25 mouse cellular contexts compared by ENCODE assay signal in genomic region chr12:113244685-113245084, GRCm38 (mm10). TPM values are rescaled to one million over a fixed set of nuclear protein-coding genes. Genes with fewer than 3 reads are reported as not detected.
DNase-seq lines count a peak whose midpoint lies in the region; TF ChIP-seq lines count a peak whose summit lies in the region.
"Had no signal": no experiment of that assay in that cellular context is flagged by ENCODE, and none has a peak within 500 bp of the region (broad histone marks: within the 10 kb centered on the region; RNA-seq: fewer than 3 reads in every experiment).

No protein-coding gene starts in this region.

- peak; percentile 54 for TF ChIP-seq POLR2A in spleen, adult 2 months (IDR thresholded peaks at IDR 0.05; ENCODE audit: low read depth, low read length)

- no peaks in the 10 kb centered on the region for H3K36me3 ChIP-seq in spleen, adult 2 months (ENCODE audit: control insufficient read depth, insufficient read depth, low read length)
- H3K36me3 ChIP-seq: hindbrain, embryonic 10.5 days; intestine, embryonic 15.5 days; limb, embryonic 10.5 days; limb, embryonic 15.5 days; midbrain, embryonic 12.5 days had no signal

- H3K27me3 ChIP-seq in spleen, adult 2 months (ENCODE audit: control insufficient read depth, insufficient read depth, low read length), result no peaks in the 10 kb centered on the region
- H3K27me3 ChIP-seq: intestine, embryonic 15.5 days; limb, embryonic 15.5 days; midbrain, embryonic 12.5 days had no signal

- peaks cover 61% of the 10 kb centered on the region; the same call in 1 of the 2 replicates for H3K4me1 ChIP-seq in spleen, adult 2 months (ENCODE audit: control insufficient read depth, insufficient read depth, insufficient read length)
- H3K4me1 ChIP-seq: hindbrain, embryonic 10.5 days; intestine, embryonic 15.5 days; limb, embryonic 10.5 days; limb, embryonic 15.5 days; midbrain, embryonic 12.5 days had no signal

- peak overlapping the region; percentile 98 for H3K27ac ChIP-seq in spleen, adult 2 months (ENCODE audit: insufficient read depth, low read length)
- H3K27ac ChIP-seq: hindbrain, embryonic 10.5 days; intestine, embryonic 15.5 days; limb, embryonic 10.5 days; limb, embryonic 15.5 days; liver, embryonic 14.5 days; midbrain, embryonic 12.5 days had no signal

- no peak overlapping the region for H3K4me3 ChIP-seq in spleen, adult 2 months (ENCODE audit: extremely low read depth, insufficient read depth, insufficient read length)
- H3K4me3 ChIP-seq: hindbrain, embryonic 10.5 days; intestine, embryonic 15.5 days; limb, embryonic 10.5 days; limb, embryonic 15.5 days; midbrain, embryonic 12.5 days had no signal

- 47% methylated on average over 2 of the region's 2 CpGs for WGBS in spleen, adult 2 months

- peak; percentile 16 for DNase-seq in lung, postnatal 25 days (ENCODE audit: low spot score)
- DNase-seq in lung, postnatal 14 days, result no peak
- DNase-seq in spleen, adult 2 months (ENCODE audit: low read depth in 1 of 2, low spot score in 2 of 2), result peak; percentile 52 to 67
- no peak for DNase-seq in spleen, adult 12 weeks (ENCODE audit: low spot score)
- peak; percentile 59 for DNase-seq in induced T-regulatory cell, adult 2 months (ENCODE audit: low read depth)
- no peak for DNase-seq in ovary, postnatal 10 days (ENCODE audit: low spot score)
- no peak for DNase-seq in thymus, adult 18-20 months
- DNase-seq: adrenal gland, adult 2 months; adrenal gland, postnatal 36 days; cerebellum, adult 2 months; cerebellum, postnatal 14 days; gastrocnemius, postnatal 14 days; heart, postnatal 14 days; kidney, adult 9 months; kidney, postnatal 14 days; layer of hippocampus, adult 9-11 months; right cerebral cortex, postnatal 25 days; thymus, postnatal 4 days had no signal

- TF ChIP-seq CTCF in spleen, adult 2 months (IDR thresholded peaks at IDR 0.05; ENCODE audit: extremely low read depth, insufficient read depth, insufficient read length, insufficient replicate concordance), result no peak

RNA-seq across cellular contexts. Expression of gene Tmem121, which starts 59.0 kb away (rescaled TPM):
- 1.7 and 2.1 TPM in 2 replicates for polyA plus RNA-seq in spleen, adult 2 months (2012; rRNA removed)
- polyA plus RNA-seq: activated CD4-positive, CD25-positive, alpha-beta regulatory T cell, adult 4 months had no signal

Comparison
In these comparisons a context has a peak if more than half of its experiments do, and no peak if none do; other contexts are left out.
1. DNase-seq: peak in lung, postnatal 25 days (single experiment), spleen, adult 2 months (2 of 2) and induced T-regulatory cell, adult 2 months (single experiment); none in lung, postnatal 14 days (single experiment), spleen, adult 12 weeks (single experiment), ovary, postnatal 10 days (single experiment) and thymus, adult 18-20 months (0 of 2).